Mouse (Mus musculus): ENCODE data around the gene Atad5. TPM values are rescaled to one million over a fixed set of nuclear protein-coding genes. Genes with fewer than 3 reads are reported as not detected.
A peak's percentile ranks its signal among the peaks of the same experiment; 100 is the strongest.

Gene Atad5
- polyA plus RNA-seq, 1 experiment from 2014 or later = 1.9 TPM

- H3K27ac ChIP-seq = peak overlapping the region; percentile 98
- 24% methylated on average over 4 of the region's 4 CpGs for WGBS (ENCODE audit: missing documents)
- H3K36me3 ChIP-seq (ENCODE audit: inconsistent target) = peaks cover 48% of the 10 kb centered on the region
- H3K4me3 ChIP-seq (ENCODE audit: inconsistent target) = no peak overlapping the region
- H3K79me2 ChIP-seq (ENCODE audit: inconsistent target) = peaks cover 57% of the 10 kb centered on the region; the same call in 1 of the 2 replicates
Observed at GRCm38 (mm10) chr11:80168611-80169249, 79.5 kb downstream of the Atad5 start.

DNA sequence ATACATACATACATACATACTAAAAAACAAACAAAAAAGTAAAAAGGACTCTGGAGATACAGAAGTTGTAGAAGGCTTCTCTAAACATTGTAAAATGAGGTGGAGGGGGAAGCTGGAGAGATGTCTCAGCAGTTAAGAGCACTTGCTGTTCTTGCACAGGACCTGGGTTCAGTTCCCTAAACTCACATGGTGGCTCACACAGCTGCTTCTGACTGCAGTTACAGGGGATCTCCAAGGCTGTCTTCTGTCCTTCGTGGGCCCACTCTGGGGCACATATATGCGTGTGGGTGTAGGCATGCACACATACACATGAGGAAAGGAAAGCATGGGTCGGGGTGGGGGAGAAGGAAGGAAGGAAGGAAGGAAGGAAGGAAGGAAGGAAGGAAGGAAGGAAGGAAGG is 80.4 kb downstream of the Atad5 start:
- Histone ChIP-seq H3K36me3 (ENCODE audit: inconsistent target) (peaks cover 55% of the 10 kb centered on the region), H3K4me3 (ENCODE audit: inconsistent target) (no peak overlapping the region), H3K27ac (peak overlapping the region; percentile 98), H3K79me2 (ENCODE audit: inconsistent target) (peaks cover 53% of the 10 kb centered on the region; the same call in 1 of the 2 replicates)
- 45% methylated on average over 2 of the region's 3 CpGs for WGBS (ENCODE audit: missing documents)

GRCm38 (mm10) chr11:80170351-80170750 is 81.2 kb downstream of the Atad5 start:
- peaks cover 53% of the 10 kb centered on the region for H3K36me3 ChIP-seq (ENCODE audit: inconsistent target)
- peak overlapping the region; percentile 98 for H3K27ac ChIP-seq
- H3K79me2 ChIP-seq (ENCODE audit: inconsistent target) = peaks cover 46% of the 10 kb centered on the region; the same call in 1 of the 2 replicates
- 68% methylated on average over 5 of the region's 5 CpGs for WGBS (ENCODE audit: missing documents)
- no peak overlapping the region for H3K4me3 ChIP-seq (ENCODE audit: inconsistent target)

- Histone ChIP-seq H3K79me2 (ENCODE audit: inconsistent target) (peaks cover 36% of the 10 kb centered on the region; the same call in 1 of the 2 replicates), H3K27ac (peak overlapping the region; percentile 98), H3K4me3 (ENCODE audit: inconsistent target) (no peak overlapping the region), H3K36me3 (ENCODE audit: inconsistent target) (peaks cover 51% of the 10 kb centered on the region)
- 50% methylated on average over 4 of the region's 4 CpGs for WGBS (ENCODE audit: missing documents)
Observed at GRCm38 (mm10) chr11:80171884-80172283, 82.7 kb downstream of the Atad5 start.

- 77% methylated on average over 11 of the region's 11 CpGs for WGBS (ENCODE audit: missing documents)
- Histone ChIP-seq H3K4me3 (ENCODE audit: inconsistent target) (no peak overlapping the region), H3K27ac (peak overlapping the region; percentile 98), H3K79me2 (ENCODE audit: inconsistent target) (peaks cover 36% of the 10 kb centered on the region; the same call in 1 of the 2 replicates), H3K36me3 (ENCODE audit: inconsistent target) (peaks cover 59% of the 10 kb centered on the region)
Observed at GRCm38 (mm10) chr11:80173963-80174670, 84.9 kb downstream of the Atad5 start.

DNA sequence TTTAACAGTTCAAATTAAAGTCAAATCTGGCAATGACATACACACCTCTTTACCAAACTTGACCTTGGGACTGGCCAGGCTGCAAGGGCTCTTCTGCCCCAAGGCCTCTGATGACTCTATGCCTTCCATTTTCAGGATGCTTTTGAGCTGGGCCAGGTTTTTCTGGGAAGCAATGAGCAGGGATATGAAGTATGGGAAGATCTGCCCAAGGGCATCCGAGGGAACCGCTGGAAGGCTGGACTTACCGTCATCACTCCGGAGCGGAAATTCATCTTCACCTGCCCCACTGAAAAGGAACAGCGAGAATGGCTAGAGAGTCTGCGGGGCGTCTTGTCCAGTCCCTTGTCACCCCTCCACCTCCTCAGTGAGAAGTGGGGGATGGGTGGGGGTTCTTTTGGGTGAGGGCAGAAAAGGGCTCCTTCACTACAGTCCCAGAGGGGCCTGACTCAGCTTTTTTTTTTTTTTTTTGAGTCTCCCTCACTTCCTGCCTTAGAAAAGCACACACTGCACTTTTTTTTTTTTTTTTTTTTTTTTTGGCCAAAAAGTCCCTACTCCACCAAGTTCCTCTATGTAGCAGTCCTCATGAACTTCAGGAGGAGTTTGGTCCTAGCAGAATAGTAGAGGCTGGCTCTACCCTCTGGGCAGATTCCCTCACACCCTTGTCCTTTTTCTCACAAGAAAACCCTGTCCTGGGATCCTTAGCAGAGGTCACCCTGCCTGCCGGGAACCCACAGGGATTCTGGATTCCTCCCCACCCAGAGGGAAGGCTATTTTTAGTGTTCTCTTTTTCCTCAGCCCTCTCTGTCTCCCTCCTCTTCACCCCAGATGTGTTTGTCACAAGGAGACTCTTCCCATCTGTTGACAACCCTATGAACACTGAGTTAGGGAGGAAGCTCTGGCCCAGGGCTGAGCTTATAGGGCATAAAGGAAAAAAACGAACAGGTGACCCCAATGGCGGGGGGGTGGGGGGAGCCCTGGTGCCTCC is 88.0 kb downstream of the Atad5 start:
- Histone ChIP-seq H3K27ac (peak overlapping the region; percentile 98), H3K4me3 (ENCODE audit: inconsistent target) (no peak overlapping the region), H3K36me3 (ENCODE audit: inconsistent target) (peaks cover 51% of the 10 kb centered on the region), H3K79me2 (ENCODE audit: inconsistent target) (peaks cover 20% of the 10 kb centered on the region; the same call in 1 of the 2 replicates)
- whole genome bisulfite sequencing (ENCODE audit: missing documents) = 56% methylated on average over 11 of the region's 11 CpGs

GRCm38 (mm10) chr11:80178316-80178715 is 89.1 kb downstream of the Atad5 start:
- Histone ChIP-seq H3K79me2 (ENCODE audit: inconsistent target) (peaks cover 9% of the 10 kb centered on the region; the same call in 1 of the 2 replicates), H3K27ac (peak overlapping the region; percentile 98), H3K4me3 (ENCODE audit: inconsistent target) (no peak overlapping the region), H3K36me3 (ENCODE audit: inconsistent target) (peaks cover 40% of the 10 kb centered on the region)
- WGBS (ENCODE audit: missing documents) = 92% methylated on average over 8 of the region's 8 CpGs

- WGBS (ENCODE audit: missing documents) = 81% methylated on average over 5 of the region's 5 CpGs
- peaks cover 26% of the 10 kb centered on the region for H3K79me2 ChIP-seq (ENCODE audit: inconsistent target)
- peaks cover 19% of the 10 kb centered on the region for H3K36me3 ChIP-seq (ENCODE audit: inconsistent target)
- no peak overlapping the region for H3K27ac ChIP-seq
- H3K4me3 ChIP-seq (ENCODE audit: inconsistent target) = no peak overlapping the region
Observed at GRCm38 (mm10) chr11:80181021-80181749, 92.0 kb downstream of the Atad5 start.

GRCm38 (mm10) chr11:80183054-80183704 is 94.0 kb downstream of the Atad5 start:
- Histone ChIP-seq H3K36me3 (ENCODE audit: inconsistent target) (peaks cover 11% of the 10 kb centered on the region), H3K4me3 (ENCODE audit: inconsistent target) (peak overlapping the region; percentile 92), H3K79me2 (ENCODE audit: inconsistent target) (peaks cover 35% of the 10 kb centered on the region), H3K27ac (peak overlapping the region; percentile 95)
- WGBS (ENCODE audit: missing documents) = 2% methylated on average over 4 of the region's 12 CpGs

GRCm38 (mm10) chr11:80183705-80184255 is 94.6 kb downstream of the Atad5 start, which contains the start of gene Rnf135:
Rnf135 (plus strand) TSS chr11:80183851.
- Histone ChIP-seq H3K4me3 (ENCODE audit: inconsistent target) (peak within 1 kb of the TSS; percentile 92), H3K27ac (peak within 1 kb of the TSS; percentile 95)
- 1% methylated on average over 30 of the region's 33 CpGs for WGBS (ENCODE audit: missing documents)

GRCm38 (mm10) chr11:80184531-80185071 is 95.4 kb downstream of the Atad5 start:
- Histone ChIP-seq H3K79me2 (ENCODE audit: inconsistent target) (peaks cover 43% of the 10 kb centered on the region), H3K27ac (peak overlapping the region; percentile 95), H3K36me3 (ENCODE audit: inconsistent target) (peaks cover 7% of the 10 kb centered on the region; the same call in 1 of the 2 replicates), H3K4me3 (ENCODE audit: inconsistent target) (peak overlapping the region; percentile 92)
- WGBS (ENCODE audit: missing documents) = 79% methylated on average over 6 of the region's 6 CpGs

More at GRCm38 (mm10) chr11:80183705-80184255, 94.6 kb downstream of the Atad5 start, which contains the start of gene Rnf135:
- Histone ChIP-seq H3K79me2 (ENCODE audit: inconsistent target) (peaks cover 37% of the 10 kb centered on the region), H3K36me3 (ENCODE audit: inconsistent target) (peaks cover 6% of the 10 kb centered on the region; the same call in 1 of the 2 replicates)

Measured in macrophage (primary cell).